Mouse (Mus musculus) CH12.LX (cell line): ENCODE results near the gene Tsen54.

ENCODE experiments used
- CTCF ChIP-seq, 2 experiments: IDR thresholded peaks in 1 of 2; conservative IDR thresholded peaks in 1 of 2; 2 replicates each; pipeline ENCODE4 v1.5.1; 2011 to 2012; ENCODE audit warnings: low read depth in 2 of 2, low read length in 2 of 2, improper control_type of control experiment in 1 of 2, inconsistent platforms in 1 of 2, mild to moderate bottlenecking in 1 of 2, moderate library complexity in 1 of 2
- E2F4 ChIP-seq: IDR thresholded peaks from 2 replicates; pipeline ENCODE4 v1.6.1; 2011; ENCODE audit warnings: low read depth, low read length, improper control_type of control experiment; ENCODE audit not compliant: insufficient replicate concordance
- EP300 ChIP-seq: IDR thresholded peaks from 2 replicates; pipeline ENCODE4 v1.6.1; 2011; ENCODE audit warnings: low read length, improper control_type of control experiment
- GABPA ChIP-seq: IDR thresholded peaks from 2 replicates; pipeline ENCODE4 v1.6.1; 2012; ENCODE audit warnings: low read depth, low read length, improper control_type of control experiment, inconsistent platforms; ENCODE audit not compliant: insufficient replicate concordance
- KAT2A ChIP-seq: IDR thresholded peaks from 2 replicates; pipeline ENCODE4 v1.6.1; 2012; ENCODE audit warnings: low read length, improper control_type of control experiment, inconsistent platforms; ENCODE audit not compliant: insufficient replicate concordance
- MAX ChIP-seq: IDR thresholded peaks from 2 replicates; pipeline ENCODE4 v1.6.1; 2011; ENCODE audit warnings: low read length, improper control_type of control experiment
- POLR2A ChIP-seq: IDR thresholded peaks from 2 replicates; pipeline ENCODE4 v1.6.1; 2011; ENCODE audit warnings: low read depth, mild to moderate bottlenecking, improper control_type of control experiment, low read length
- POLR2AphosphoS2 ChIP-seq: IDR thresholded peaks from 2 replicates; pipeline ENCODE4 v1.6.1; 2011; ENCODE audit warnings: low read depth, low read length, improper control_type of control experiment
- RCOR1 ChIP-seq: conservative IDR thresholded peaks from 2 replicates; pipeline ENCODE4 v1.6.1; 2012; ENCODE audit warnings: low read depth, mild to moderate bottlenecking, inconsistent platforms, low read length, improper control_type of control experiment
- ZMIZ1 ChIP-seq: IDR thresholded peaks from 2 replicates; pipeline ENCODE4 v1.6.1; 2012; ENCODE audit warnings: low read depth, mild to moderate bottlenecking, inconsistent platforms, low read length, improper control_type of control experiment

DNA sequence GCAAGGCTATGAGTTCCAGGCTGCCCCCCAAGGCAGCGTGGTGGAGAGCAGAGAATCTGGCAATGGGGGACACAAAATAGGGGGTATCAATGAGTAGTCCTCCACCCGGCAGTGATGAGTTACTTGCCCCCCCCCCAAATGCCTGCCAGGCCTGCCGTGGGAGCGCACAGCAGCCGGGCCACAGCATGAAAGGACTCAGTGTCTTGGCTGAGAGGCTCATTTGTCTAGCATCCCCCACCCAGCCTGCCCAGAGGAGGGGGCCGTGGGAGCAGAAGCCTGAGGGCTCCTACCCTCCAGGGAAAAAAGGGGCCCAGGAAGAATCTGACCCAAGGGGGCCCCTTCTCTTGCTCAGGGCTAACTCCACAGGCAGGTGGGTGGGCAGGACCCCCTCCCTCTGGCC lies 7.2 kb upstream of the Tsen54 start:
- TF ChIP-seq CTCF (conservative IDR thresholded peaks at IDR 0.05 in 1 of 2, IDR thresholded peaks at IDR 0.05 in 1 of 2; ENCODE audit: low read depth in 2 of 2, low read length in 2 of 2) (no peak), MAX (no peak), POLR2A (no peak), E2F4 (no peak), POLR2AphosphoS2 (no peak), EP300 (no peak), ZMIZ1 (no peak), KAT2A (no peak), GABPA (no peak), RCOR1 (no peak)
